Mouse (Mus musculus) thymus, adult 2 months (tissue): ENCODE data around the gene Gse1. TPM values are rescaled to one million over a fixed set of nuclear protein-coding genes. Genes with fewer than 3 reads are reported as not detected.

Experiments used
- DNase-seq: peaks from one replicate; pipeline ENCODE4 v3.0.0; 2021
- H3K27ac ChIP-seq: fragments of 200-500 bp; 2 replicates; pipeline ENCODE4 v1.5.1; 2012; ENCODE audit warnings: low read length, control low read depth; ENCODE audit not compliant: control insufficient read depth, insufficient read depth
- H3K27me3 ChIP-seq: fragments of 200-500 bp; 2 replicates; pipeline ENCODE4 v1.6.1; 2012; ENCODE audit warnings: mild to moderate bottlenecking, low read length, moderate library complexity, mixed read lengths; ENCODE audit not compliant: control insufficient read depth, insufficient read depth
- H3K36me3 ChIP-seq: fragments of 200-500 bp; 2 replicates; pipeline ENCODE4 v1.6.1; 2012; ENCODE audit warnings: mild to moderate bottlenecking, low read length, moderate library complexity; ENCODE audit not compliant: control insufficient read depth, insufficient read depth
- H3K4me1 ChIP-seq: fragments of 200-500 bp; replicated peaks from 2 replicates; pipeline ENCODE4 v1.6.1; 2012; ENCODE audit warnings: low read length; ENCODE audit not compliant: control insufficient read depth, insufficient read depth
- H3K4me3 ChIP-seq: fragments of 200-500 bp; 2 replicates; pipeline ENCODE4 v1.5.1; 2012; ENCODE audit warnings: mild to moderate bottlenecking, low read length, control low read depth, moderate library complexity; ENCODE audit not compliant: control insufficient read depth, insufficient read depth
- CTCF ChIP-seq: fragments of 200-500 bp; IDR thresholded peaks from 2 replicates; pipeline ENCODE4 v1.5.1; 2012; ENCODE audit warnings: mild to moderate bottlenecking, control low read depth, low read length, moderate library complexity, borderline replicate concordance; ENCODE audit not compliant: control insufficient read depth, poor library complexity, insufficient read depth; ENCODE audit errors: extremely low read depth
- POLR2A ChIP-seq: fragments of 200-500 bp; IDR thresholded peaks from 2 replicates; pipeline ENCODE4 v1.6.1; 2012; ENCODE audit warnings: mild to moderate bottlenecking, low read length, control low read depth, moderate library complexity; ENCODE audit not compliant: control insufficient read depth, poor library complexity, insufficient read depth; ENCODE audit errors: extremely low read depth
- WGBS: fragments of 180-500 bp; shearing (Covaris S2); methylation state at CpG from one replicate; pipeline ENCODE4 v1.1.7; 2018; 5-methylcytosine and 5-hydroxymethylcytosine counted together
- polyA plus RNA-seq: library from polyadenylated mRNA; depleted of rRNA; stranded (reverse); fragments of >200 nt; gene quantifications from 2 replicates; pipeline ENCODE4 v1.2.3, GENCODE M21; 2012

Gse1 gene
- polyA plus RNA-seq, 1 experiment = 202 TPM

GRCm38 (mm10) chr8:120227578-120227876, 729 bp upstream of the Gse1 start:
- Histone ChIP-seq H3K27me3 (peaks cover 20% of the 10 kb centered on the region), H3K4me1 (peaks cover 14% of the 10 kb centered on the region), H3K36me3 (no peaks in the 10 kb centered on the region), H3K27ac (no peak overlapping the region), H3K4me3 (no peak overlapping the region)
- DNase-seq = no peak
- no peak for TF ChIP-seq POLR2A
- TF ChIP-seq CTCF = no peak

GRCm38 (mm10) chr8:120228781-120229573, 721 bp downstream of the Gse1 start:
- Histone ChIP-seq H3K4me1 (peaks cover 14% of the 10 kb centered on the region), H3K27ac (no peak overlapping the region)
- 2% methylated on average over 117 of the region's 125 CpGs for WGBS

GRCm38 (mm10) chr8:120229574-120229916, 1.3 kb downstream of the Gse1 start:
- DNase-seq = no peak
- WGBS = under 1% methylated on average over 22 of the region's 22 CpGs
- peaks cover 20% of the 10 kb centered on the region for H3K27me3 ChIP-seq

More at GRCm38 (mm10) chr8:120228781-120229573, 721 bp downstream of the Gse1 start:
- peak overlapping the region; percentile 31 for H3K4me3 ChIP-seq
- TF ChIP-seq POLR2A (no peak), CTCF (no peak)
- DNase-seq = no peak
- peaks cover 20% of the 10 kb centered on the region for H3K27me3 ChIP-seq
- no peaks in the 10 kb centered on the region for H3K36me3 ChIP-seq

GRCm38 (mm10) chr8:120230081-120230480, 1.8 kb downstream of the Gse1 start:
- no peak for TF ChIP-seq CTCF
- TF ChIP-seq POLR2A = no peak
- no peak overlapping the region for H3K27ac ChIP-seq
- H3K36me3 ChIP-seq = no peaks in the 10 kb centered on the region
- peaks cover 20% of the 10 kb centered on the region for H3K27me3 ChIP-seq
- H3K4me3 ChIP-seq = no peak overlapping the region
- peaks cover 11% of the 10 kb centered on the region for H3K4me1 ChIP-seq
- DNase-seq = no peak
- 18% methylated on average over 22 of the region's 22 CpGs for WGBS

More at GRCm38 (mm10) chr8:120229574-120229916, 1.3 kb downstream of the Gse1 start:
- no peak overlapping the region for H3K4me3 ChIP-seq
- no peak for TF ChIP-seq POLR2A
- TF ChIP-seq CTCF = no peak
- no peaks in the 10 kb centered on the region for H3K36me3 ChIP-seq
- no peak overlapping the region for H3K27ac ChIP-seq
- peaks cover 14% of the 10 kb centered on the region for H3K4me1 ChIP-seq

- TF ChIP-seq POLR2A (no peak), CTCF (no peak)
- no peak overlapping the region for H3K4me3 ChIP-seq
- no peaks in the 10 kb centered on the region for H3K36me3 ChIP-seq
- no peak overlapping the region for H3K27ac ChIP-seq
- DNase-seq = no peak
- H3K4me1 ChIP-seq = peaks cover 4% of the 10 kb centered on the region; the same call in 1 of the 2 replicates
- H3K27me3 ChIP-seq = peaks cover 20% of the 10 kb centered on the region
- 71% methylated on average over 18 of the region's 18 CpGs for WGBS
Observed at GRCm38 (mm10) chr8:120230715-120231614, 2.7 kb downstream of the Gse1 start.

GRCm38 (mm10) chr8:120231870-120232269, 3.6 kb downstream of the Gse1 start:
- no peaks in the 10 kb centered on the region for H3K36me3 ChIP-seq
- 91% methylated on average over 3 of the region's 3 CpGs for WGBS
- H3K27ac ChIP-seq = no peak overlapping the region
- DNase-seq = no peak
- TF ChIP-seq CTCF (no peak), POLR2A (no peak)
- H3K4me3 ChIP-seq = no peak overlapping the region
- H3K27me3 ChIP-seq = peaks cover 20% of the 10 kb centered on the region
- peaks cover 4% of the 10 kb centered on the region; the same call in 1 of the 2 replicates for H3K4me1 ChIP-seq

GRCm38 (mm10) chr8:120232398-120232797, 4.1 kb downstream of the Gse1 start:
- Histone ChIP-seq H3K4me3 (no peak overlapping the region), H3K36me3 (no peaks in the 10 kb centered on the region), H3K27me3 (peaks cover 20% of the 10 kb centered on the region), H3K4me1 (peaks cover 4% of the 10 kb centered on the region; the same call in 1 of the 2 replicates), H3K27ac (no peak overlapping the region)
- 71% methylated on average over 4 of the region's 4 CpGs for WGBS
- no peak for DNase-seq
- TF ChIP-seq CTCF = no peak
- TF ChIP-seq POLR2A = no peak
